In the genomic region with DNA sequence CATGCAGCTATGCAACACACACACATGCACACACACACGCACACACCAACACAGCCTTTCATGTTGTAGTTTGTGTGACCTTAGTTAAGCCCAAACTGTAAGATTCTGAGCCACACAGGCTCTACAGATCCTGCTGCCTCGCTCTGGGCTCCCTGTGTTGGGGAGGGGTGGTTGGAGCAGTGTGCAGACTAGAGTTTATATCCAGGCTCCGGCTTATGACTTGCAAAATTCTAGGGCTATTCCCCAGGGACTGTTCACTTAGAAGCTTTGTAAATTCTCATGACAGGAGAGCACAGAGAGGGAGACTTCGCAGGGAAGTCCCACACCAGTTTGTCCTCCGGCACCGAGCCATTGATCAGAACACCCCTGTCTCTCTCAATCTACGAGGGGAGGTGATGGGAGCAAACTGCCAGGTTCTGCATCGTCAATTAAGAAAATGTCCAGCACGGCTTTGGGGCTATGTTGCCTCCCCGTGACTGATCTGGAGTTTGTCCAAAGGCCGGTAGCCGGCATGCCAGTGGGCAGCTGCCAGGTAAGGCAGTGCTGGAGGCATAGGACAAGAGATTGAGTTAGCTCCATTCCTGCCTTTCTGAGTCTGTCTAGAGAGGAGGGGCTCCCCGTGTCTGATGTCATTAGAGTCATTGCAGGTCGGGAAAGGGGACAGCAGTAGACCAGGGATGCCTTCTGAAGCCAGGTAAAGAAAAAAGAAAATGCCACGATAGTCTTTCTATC, we compare ENCODE assay signal across 12 mouse cellular contexts. TPM values are rescaled to one million over a fixed set of nuclear protein-coding genes. Genes with fewer than 3 reads are reported as not detected.
DNase-seq lines count a peak whose midpoint lies in the region; ATAC-seq and TF ChIP-seq lines count a peak whose summit lies in the region.
"Had no signal": no experiment of that assay in that cellular context is flagged by ENCODE, and none has a peak within 500 bp of the region (broad histone marks: within the 10 kb centered on the region; RNA-seq: fewer than 3 reads in every experiment).

No protein-coding gene starts in this region.

- no peak overlapping the region for H3K27ac ChIP-seq in hindbrain, postnatal 0 days
- H3K27ac ChIP-seq: liver, embryonic 12.5 days had no signal

- H3K4me2 ChIP-seq in hindbrain, postnatal 0 days (ENCODE audit: low read depth, low read length) = 0 out of 2 replicates have a peak overlapping the region, but pooled peaks have one; percentile 13
- H3K4me2 ChIP-seq: liver, embryonic 12.5 days had no signal

- H3K9ac ChIP-seq in hindbrain, postnatal 0 days (replicated peaks; ENCODE audit: low read length) = 0 out of 2 replicates have a peak overlapping the region, but pooled peaks have one; percentile 30
- H3K9ac ChIP-seq: liver, embryonic 12.5 days had no signal

- peak; percentile 51; the same call in 1 of the 2 replicates for ATAC-seq in hindbrain, postnatal 0 days
- ATAC-seq: liver, embryonic 12.5 days had no signal

- 0 out of 2 replicates have a peak, but pooled peaks cover 5% of the 10 kb centered on the region for H3K4me1 ChIP-seq in hindbrain, postnatal 0 days (ENCODE audit: insufficient read depth, low read length)
- H3K4me1 ChIP-seq: liver, embryonic 12.5 days had no signal

- peak; percentile 21 for DNase-seq in embryo, embryonic 11 days
- DNase-seq in embryo, embryonic 10.5 days (ENCODE audit: low spot score) = no peak
- DNase-seq in kidney, postnatal 10 days = peak; percentile 15
- DNase-seq in kidney, adult 9 months = no peak
- DNase-seq in cerebellum, adult 11-12 months = peak; percentile 66
- DNase-seq in hindbrain, postnatal 0 days (ENCODE audit: low spot score) = peak; percentile 44
- no peak for DNase-seq in gastrocnemius, postnatal 36 days
- no peak for DNase-seq in Muller cell, postnatal 12 days (ENCODE audit: inconsistent ontology term)
- DNase-seq: adrenal gland, adult 2 months had no signal

- H3K36me3 ChIP-seq in hindbrain, postnatal 0 days (ENCODE audit: insufficient read depth, low read length) = no peaks in the 10 kb centered on the region
- H3K36me3 ChIP-seq: liver, embryonic 12.5 days had no signal

- TF ChIP-seq CTCF in hindbrain, postnatal 0 days (IDR thresholded peaks at IDR 0.05; ENCODE audit: low read depth) = no peak

- H3K9me3 ChIP-seq in hindbrain, postnatal 0 days (ENCODE audit: low read length) = no peaks in the 10 kb centered on the region
- H3K9me3 ChIP-seq: liver, embryonic 12.5 days had no signal

- H3K27me3 ChIP-seq in hindbrain, postnatal 0 days (ENCODE audit: insufficient read depth, low read length) = no peaks in the 10 kb centered on the region
- H3K27me3 ChIP-seq: liver, embryonic 12.5 days had no signal

- intact Hi-C loops in gastrocnemius, postnatal 36 days (cut with DNase I) = no loop called here

- WGBS in hindbrain, postnatal 0 days = 45% methylated on average over 15 of the region's 15 CpGs

- no peak overlapping the region for H3K4me3 ChIP-seq in hindbrain, postnatal 0 days (ENCODE audit: low read length)
- H3K4me3 ChIP-seq: liver, embryonic 12.5 days had no signal

RNA-seq across cellular contexts. Expression of a gene that starts 54.6 kb away (rescaled TPM):
- total RNA-seq in hindbrain, postnatal 0 days (2014; rRNA removed) = 65.6 and 74.1 TPM in 2 replicates
- polyA plus RNA-seq in hindbrain, postnatal 0 days (2015; fragmentation: Nextera tagmentation; extraction: Ambion mirVana) = 31.8 and 32.6 TPM in 2 replicates
- total RNA-seq in gastrocnemius, postnatal 36 days (2021) = 1 to 10 TPM in 1 of 2 experiments, under 1 TPM in 1; 0.81 to 1.0 TPM
- total RNA-seq: hematopoietic stem cell, adult 5-6 weeks; MEL had no signal

Comparison
In these comparisons a context has a peak if more than half of its experiments do, and no peak if none do; other contexts are left out.
1. DNase-seq: peak in embryo, embryonic 11 days (single experiment), kidney, postnatal 10 days (single experiment), cerebellum, adult 11-12 months (single experiment) and hindbrain, postnatal 0 days (single experiment); none in embryo, embryonic 10.5 days (single experiment), kidney, adult 9 months (single experiment), gastrocnemius, postnatal 36 days (0 of 2) and Muller cell, postnatal 12 days (single experiment).
2. RNA of a gene that starts 54.6 kb away (total RNA-seq): 65.6 to 74.1 TPM in hindbrain, postnatal 0 days; 0.81 to 1.0 TPM in gastrocnemius, postnatal 36 days; every median in the first group is over 10 times any median in the second.